Mouse (Mus musculus): ENCODE measurements at regions not wholly inside any gene's neighbourhood (a gene's known extent, or its start where the extent isn't known, plus 50 kb on each side); places are given as distances from the start of the nearest gene placed in this dataset.
A peak's percentile ranks its signal among the peaks of the same experiment; 100 is the strongest.
"Not testable (repeated sequence)": the region's sequence is repeated elsewhere in the genome, so short reads cannot be mapped to it uniquely, and the experiment has no call there.

DNA sequence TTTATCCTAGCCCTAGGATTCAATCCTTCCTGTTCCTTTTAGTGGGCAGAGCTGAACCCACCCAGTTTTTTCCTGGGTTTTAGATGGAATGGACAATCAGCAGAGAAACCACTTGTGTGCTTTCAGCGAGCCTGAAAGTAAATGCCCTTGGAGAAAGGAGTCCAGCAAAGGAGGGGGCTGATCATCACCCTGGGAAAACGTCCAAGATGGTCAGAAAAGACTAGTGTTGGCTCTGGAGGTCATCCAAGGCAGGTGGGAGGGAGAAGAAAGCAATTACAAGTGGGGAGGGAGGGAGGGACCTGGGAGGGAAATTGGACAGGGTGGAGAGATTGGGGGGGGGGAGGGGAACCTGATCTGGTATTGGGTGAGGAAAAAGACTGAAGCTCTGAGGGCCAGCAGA, 55.6 kb upstream of the Zfp366 start:
- no peak for DNase-seq

DNA sequence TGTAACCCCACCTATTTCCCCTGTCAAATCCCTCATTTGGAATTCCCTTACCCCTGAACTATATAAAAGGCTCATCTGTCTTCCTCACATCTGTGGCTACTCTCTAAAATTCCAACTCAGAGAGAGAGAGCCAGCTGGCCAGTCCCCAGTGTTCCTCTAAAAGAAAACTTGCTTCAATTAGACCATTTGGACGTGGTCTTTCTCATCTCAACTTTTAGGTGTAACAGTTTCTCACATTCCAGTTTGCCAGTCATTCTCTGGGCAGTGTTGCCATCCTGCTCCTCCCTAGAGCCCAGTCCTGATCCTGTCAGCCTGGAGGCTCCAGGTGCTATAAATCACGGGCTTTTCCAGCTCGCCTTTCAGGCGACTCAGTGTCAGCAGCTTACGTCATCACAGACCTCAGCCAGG, 56.3 kb upstream of the Zfp366 start:
- no peak for DNase-seq

DNA sequence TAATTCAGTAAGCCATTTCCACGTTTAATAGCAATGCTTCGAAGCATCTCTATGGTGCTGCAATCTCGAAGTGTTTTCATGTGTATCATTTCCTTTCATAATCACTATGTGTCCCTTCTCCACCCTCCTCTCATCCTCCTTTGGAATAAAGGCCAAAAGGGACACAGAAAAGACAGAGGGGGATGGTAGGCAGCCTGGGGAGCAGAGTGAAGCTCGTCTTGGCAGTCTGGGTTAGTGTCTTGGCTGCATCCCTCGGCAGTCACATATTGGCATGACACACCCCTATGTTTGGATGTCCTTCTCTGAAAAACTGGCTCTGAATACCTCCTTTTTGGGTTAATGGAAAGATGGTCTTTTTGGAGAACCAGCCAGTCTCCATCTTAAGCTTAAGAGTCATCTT, 56.9 kb upstream of the Zfp366 start:
- DNase-seq: no peak

DNA sequence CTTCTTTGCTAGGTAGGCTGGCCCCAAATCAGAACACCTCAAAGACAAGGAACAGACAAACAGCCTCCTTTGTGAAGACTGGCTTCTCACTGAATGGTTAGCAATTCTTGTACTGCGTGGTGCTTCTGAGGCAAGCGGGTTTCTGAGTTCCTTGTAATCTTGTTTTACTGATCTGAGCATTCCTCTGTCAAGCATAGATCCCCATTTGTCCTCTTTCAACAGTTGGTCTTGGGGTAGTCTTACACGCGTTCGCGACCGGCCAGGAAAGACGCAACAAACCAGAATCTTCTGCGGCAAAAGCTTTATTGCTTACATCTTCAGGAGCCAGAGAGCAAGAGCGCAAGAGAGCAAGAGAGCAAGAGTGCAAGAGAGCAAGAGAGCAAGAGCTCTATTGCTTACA, 57.7 kb upstream of the Zfp366 start:
- not testable (repeated sequence) for DNase-seq

DNA sequence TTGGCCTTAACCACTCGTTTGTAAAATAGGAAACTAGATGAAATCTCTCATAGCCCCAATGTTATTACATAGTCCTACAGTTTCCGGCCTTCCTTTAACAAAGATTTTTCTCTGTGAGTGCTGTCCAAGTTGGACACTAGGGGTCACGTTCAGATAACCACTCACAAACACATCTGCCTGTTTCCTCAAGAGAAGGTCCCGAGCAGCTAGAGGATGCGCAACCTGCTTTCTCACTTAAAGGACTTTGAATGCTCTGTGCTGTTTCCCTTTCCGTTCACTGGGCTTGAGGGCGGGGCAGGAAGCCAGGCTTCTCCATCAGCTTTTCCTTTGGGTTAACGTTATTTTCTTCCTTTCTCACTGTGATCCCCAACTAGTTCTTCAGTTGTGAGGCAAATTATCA, 58.1 kb upstream of the Zfp366 start:
- no peak for DNase-seq

DNA sequence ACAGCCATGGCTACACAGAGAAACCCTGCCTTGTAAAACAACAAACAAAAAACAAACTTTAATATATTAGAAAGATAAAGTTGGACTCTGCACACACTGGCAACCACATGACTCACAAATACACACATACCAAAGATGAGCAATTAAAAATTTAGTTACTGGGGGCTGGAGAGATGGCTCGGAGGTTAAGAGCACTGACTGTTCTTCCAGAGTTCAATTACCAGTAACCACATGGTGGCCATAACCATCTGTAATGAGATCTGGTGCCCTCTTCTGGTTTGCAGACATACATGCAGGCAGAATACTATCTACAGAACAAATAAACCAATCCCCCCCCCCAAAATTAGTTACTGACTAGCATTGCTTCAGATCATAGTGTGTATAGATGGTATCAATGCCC, 58.7 kb upstream of the Zfp366 start:
- DNase-seq: no peak

DNA sequence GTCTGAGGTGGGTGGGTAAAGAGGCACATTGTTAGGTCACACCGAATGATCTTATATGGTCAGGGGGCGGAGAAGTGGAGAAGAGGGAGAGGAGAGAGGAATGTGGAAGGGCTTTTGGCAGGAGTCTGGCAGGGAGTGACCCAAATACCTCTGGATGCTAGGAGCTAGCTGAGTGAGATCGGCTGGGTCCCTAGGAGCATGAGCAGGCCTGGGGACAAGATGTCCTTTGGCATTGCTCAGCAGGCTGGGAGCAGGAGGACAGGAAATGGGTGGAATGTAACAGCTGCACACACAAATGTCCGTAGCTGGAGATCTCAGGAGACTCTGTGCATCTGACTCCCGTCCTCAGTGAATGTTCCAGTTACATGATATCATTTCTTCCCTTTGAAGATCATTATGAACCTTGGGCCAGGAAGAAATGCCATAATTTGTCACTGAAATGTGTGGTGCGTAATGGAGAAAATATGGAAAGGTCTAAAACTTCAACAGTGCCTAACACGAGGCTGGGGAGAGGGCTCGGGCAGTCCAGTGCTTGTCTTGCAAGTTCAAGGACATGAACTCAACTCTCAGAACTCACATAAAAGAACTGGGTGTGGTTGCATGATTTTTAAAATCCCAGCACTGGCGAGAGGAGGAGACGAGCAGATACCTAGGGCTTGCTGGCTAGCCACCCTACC, 59.6 kb upstream of the Zfp366 start:
- DNase-seq: no peak

DNA sequence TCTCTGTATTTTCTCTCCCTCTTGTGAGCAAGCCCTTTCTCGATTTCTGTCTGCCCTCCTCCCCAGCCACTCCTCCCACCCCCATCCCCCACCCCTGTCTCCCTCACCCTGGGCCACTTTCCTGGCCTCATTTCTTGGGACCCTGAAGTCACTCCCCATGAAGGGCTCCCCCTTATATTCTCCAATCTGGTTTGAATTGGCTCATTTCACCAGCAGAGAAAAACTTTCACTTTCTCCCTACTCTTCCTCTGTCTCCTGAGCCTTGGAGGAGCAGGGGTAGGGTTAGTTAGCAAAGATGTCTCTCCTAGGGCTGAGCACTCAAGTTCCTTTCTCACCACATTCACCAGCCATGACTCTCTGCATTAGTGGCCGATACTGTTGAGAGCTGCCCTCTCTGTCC, 60.5 kb upstream of the Zfp366 start:
- no peak for DNase-seq

DNA sequence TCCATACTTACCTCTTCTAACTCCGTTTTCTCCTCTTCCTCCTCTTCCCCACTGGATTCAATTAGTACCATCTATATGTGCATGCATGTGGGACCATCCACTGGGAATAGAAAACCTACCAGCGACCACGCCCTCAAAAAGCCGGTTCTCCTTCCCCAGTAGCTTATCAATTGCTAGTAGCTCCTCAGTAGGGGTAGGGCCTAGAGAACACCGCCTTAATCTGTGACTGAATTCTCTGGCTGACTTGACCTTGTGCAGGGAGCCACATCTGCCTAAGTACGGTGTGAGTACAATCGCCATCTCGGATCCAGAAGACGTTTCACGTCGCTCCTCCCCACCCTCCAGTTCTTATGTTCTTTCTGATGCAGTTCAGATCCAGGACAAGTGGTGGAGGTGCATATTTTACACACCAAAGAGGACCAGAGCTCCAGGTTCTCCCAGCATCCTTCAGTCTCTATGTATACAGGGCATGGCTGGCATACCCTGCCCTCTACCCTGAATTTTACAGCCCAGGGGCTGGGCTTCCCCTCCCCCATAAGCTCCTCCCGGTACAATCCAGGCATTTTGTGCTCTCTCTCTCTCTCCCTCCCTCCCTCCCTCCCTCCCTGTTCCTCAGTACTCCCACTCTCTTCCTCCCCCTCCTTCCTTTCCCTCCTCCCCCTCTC, 61.0 kb upstream of the Zfp366 start:
- no peak for DNase-seq

DNA sequence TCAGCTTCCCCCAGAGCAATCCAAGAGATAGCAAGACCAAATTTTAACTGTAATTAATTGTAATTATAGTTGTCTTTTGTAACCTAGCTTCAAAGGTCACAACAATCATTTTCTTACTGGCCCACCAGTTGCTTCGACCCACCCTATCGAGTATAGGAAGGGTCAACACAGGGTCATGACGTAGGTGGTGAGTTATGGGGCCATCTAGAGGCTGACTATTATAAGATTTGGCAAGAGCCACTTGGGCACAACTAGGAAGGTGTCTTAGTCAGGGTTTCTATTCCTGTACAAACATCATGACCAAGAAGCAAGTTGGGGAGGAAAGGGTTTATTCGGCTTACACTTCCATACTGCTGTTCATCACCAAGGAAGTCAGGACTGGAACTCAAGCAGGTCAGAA, 62.1 kb upstream of the Zfp366 start:
- not testable (repeated sequence) for DNase-seq

DNA sequence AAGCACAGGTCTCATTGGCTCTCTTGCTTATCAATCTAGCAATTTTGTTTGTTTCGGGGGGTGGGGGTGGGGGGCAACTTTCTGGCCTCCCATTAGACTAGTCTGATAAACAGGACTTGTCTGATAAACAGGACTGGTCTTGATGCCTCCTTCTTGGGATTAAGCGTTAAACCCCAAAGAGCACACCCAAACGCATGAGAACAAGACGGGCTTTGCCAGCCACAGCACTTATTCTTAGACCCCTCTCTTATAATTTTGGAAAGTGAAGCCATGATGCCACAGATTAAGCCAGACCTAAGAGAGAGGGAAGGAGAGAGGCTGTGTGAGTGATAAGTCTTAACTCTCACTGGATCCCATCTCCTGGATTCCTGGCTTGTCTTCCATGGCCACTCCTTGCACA, 63.5 kb upstream of the Zfp366 start:
- DNase-seq: no peak

DNA sequence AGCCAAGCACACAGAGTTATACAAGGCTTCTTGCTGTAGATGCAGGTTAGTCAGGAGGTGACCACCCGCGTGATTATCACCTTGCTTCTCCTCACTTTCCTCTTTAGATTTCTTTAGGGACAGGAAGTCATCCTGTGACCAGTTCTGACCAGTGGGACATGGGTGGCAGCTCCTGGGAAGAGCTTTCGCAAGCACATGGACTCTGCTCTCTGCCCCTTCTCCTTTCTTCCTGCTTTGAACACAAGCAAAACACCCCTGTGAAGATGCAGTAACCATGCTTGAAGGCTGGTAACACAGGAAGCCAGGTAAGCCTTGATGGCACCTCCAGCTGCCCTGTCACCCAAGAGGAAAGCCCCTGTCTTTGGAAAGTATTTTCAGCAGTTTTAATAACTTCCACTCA, 64.7 kb upstream of the Zfp366 start:
- no peak for DNase-seq

DNA sequence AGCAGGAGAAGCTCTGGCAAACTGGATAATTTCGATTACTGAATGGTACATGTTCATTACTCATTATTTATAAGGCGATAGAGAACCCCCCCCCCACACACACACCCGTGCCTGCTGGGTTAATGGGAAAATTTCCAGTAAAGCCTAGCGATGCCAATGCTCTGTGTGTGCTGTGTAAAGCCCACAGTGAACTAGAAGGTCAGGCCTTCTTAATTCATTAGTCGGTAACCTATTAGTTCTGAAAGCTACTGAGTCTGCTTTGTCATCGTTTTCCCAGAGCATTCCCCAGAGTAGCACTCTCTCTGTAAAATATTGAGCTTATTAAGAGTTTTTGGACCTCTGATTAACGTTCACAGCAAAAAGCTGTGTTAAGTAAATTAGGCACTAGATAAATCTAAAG, 65.7 kb upstream of the Zfp366 start:
- no peak for DNase-seq

DNA sequence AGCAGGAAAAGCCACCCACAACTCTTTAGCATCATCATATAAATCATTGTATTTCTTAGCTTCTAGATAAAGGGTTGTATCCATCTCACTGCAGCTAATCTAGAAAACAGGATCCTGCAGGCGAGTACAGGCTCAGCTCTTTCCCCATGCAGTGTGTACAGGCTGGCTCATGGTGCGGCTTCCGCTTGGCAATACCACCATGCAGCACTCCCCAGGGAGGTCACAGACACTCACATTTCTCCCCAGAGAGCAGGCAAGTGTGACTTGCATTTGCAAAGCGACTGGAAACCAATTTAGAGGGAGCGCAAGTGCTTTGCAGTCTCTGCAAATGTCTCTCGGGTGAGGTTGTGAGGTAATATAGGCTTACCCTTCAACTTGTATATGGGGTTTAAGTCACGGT, 69.1 kb upstream of the Zfp366 start:
- DNase-seq: no peak

DNA sequence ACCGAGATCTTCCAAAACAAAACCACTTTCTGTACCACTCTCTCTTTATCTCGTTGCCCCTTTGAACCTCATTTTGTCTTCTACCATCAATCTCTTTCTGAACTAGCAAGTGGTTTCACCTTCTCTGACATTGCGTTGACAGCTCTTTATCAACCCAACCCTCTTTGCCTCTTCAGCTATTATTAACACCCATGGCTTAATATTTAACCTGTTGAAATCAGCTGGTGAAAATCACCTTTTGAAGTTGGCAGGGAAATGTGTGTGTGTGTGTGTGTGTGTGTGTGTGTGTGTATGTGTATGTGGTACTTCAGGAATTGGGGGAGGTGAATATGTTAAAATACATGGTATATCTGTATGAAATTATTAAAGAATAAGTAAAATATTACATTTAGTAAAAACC, 70.1 kb upstream of the Zfp366 start:
- no peak for DNase-seq

DNA sequence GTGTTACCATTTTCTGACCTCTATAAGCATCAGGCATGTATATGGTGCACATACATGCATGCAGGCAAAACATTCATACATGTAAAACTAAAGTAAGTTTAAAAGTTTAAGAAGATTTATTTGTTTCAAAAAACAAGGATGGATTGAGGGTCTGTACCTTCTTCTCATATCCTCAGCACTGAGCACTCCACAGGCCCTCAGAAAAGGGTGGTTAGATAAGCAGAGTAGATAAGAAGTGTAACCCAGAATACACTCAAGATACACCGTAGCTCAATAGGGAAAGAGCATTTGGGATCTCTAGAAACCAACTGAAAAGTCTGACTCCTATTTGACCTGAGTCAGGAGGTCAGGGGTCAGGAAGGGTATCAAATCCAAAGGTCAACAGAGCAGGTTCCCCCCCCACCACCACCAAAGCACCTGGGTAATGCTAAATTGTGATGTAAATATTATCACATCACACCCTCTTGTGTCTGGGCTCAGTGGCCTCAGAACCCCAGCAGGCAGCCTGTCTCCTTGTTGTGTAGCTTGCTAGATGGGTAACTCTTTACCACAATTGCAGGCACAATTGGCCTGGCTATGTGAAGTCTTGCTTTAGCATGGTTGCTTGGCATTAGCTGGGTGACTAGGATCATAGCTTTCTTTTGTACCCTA, 72.8 kb upstream of the Zfp366 start:
- DNase-seq: no peak

DNA sequence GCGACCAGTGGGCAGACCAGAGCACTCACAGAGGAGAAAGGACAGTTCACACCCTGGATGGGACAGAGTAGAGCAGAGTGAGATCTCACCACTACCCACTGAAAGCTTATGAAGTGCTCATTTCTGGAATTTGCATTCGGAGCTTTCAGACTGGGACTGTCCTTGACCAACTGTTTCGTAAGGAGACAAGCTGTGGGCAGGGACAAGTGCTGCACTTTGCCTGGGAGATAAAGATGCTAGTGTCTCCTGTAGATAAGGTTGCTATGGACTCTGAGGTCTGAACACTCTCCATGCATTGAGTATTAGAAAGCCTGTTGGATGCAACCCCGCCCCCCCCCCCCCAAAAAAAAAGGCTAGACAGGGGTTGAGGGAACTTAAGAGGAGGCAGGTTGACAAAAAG, 76.6 kb upstream of the Zfp366 start:
- DNase-seq: no peak

DNA sequence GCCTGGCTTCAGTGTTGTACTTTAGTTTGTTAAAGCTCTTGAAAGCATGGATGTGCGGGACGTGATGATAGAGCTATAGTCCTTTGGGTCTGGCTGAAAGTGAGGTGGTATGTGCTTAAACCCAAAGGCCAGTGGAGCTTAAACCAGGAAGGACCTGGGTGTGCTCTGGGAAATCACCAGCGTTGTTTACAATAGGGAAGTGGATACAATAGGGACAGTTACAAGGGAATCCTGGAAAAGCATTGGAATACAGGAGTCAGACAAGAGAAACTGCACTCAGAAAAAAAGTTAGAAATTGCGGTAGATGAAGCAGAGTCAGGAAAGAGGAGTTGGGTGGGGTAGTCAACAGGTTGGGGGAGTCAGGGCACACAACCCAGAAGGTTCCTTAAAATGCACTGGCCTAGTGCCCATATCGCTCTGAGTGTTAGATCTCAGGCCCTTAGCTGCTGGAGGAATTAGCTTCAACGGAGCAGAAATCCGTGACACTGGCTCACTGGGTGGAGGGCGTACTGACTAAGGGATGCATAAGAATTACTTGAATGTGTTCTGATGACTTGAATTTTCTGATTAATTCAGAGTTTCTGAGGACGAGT, 82.4 kb upstream of the Zfp366 start:
- no peak for DNase-seq

DNA sequence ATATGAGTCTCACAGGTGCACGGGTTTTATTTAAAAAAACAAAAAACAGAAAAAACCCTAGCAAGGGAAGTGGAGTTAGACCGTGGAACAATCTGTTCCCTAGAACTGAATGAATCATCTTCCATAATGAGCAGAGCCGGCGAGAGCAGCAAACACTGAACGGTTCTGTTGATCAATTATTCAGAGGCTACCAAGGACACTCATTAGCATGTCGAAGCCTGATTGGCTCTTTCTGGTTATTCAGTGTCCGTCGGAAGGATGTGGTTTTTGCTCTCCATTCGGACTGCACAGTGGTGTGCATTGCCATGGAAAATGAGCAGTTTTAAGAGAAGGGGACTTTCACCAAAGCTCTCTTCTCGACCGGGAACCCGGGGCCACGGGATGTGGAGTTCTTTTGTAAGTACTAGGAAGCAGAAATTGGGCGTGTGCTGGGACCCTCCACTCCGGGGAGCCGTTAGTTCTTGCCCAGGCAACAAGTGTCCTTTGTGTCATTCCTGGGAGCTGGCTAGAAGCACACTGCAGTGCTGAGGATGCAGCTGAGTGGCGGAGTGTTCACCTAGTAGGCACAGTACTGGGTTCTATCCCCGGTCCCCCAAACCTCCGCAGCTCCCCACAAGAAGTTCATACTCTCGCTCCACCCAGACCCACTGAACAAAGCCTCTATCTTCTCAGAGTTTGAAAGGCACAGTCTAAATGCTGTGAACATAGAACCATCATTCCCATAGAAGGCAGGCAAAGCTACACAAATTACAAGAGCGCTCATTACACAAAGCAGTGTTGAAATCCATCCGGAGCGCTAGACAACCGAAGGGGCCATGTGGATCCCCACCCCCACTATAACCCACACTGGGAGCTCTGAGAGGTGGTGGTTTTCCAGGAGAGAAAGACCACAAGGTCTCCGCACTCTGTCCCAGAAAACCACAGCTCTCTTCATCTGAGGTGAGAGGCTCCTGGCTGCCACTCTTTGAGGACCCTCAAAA, 83.9 kb upstream of the Zfp366 start:
- peak; percentile 55 for DNase-seq

DNA sequence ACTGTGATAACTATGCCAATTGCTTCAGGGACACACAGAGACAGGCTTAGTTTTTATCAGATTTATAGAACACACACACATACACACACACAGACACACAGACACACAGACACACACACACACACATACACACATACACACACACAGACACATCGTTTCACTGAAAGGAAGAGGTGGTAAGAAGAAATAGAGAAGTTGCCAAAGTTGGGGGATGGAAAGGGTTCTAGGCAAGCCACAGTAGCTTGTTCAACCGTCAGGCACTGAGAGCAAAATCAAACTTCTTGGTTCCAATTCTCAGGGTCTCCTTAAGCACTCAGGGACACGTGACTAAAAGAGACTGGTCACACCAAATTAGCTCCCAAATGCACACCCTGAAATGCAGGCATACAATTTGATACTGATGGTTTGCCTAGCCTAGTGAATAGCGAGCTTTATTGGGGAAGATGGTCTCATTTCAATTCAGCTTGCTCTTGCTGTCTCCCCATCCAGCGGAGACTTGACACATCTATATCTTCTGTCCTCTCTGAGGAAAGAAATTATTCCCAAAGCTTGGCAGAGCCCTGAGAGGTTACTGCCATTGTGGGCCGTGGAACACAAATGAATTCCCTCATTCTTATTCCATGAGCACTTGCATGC, 84.7 kb upstream of the Zfp366 start:
- no peak for DNase-seq

DNA sequence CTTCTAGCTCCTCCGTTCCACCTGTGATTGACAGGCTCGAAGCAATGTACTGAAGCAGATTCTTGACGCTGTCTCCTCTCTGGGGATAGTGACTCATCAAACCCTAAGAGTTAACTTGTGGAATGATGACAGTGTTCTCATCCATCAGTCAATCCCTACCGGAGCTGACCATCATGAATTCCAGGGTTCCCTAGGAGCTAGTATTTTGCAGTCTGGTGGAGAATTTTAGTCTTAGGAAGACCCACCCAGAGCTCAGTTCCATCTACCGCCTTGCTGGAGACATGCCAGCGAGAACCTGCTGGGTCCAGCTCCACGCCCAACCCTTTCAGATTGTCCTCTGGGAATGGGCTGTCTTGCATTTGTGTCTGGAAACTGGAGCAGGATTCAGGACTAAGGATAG, 85.4 kb upstream of the Zfp366 start:
- no peak for DNase-seq

Data from adrenal gland, adult 8-10 months (tissue).